Mouse (Mus musculus) erythroblast, embryonic 14.5 days (primary cell): ENCODE measurements around the gene Slc35b2. TPM values are rescaled to one million over a fixed set of nuclear protein-coding genes. Genes with fewer than 3 reads are reported as not detected.

Experiments
- H3K27me3 ChIP-seq: 2 replicates; pipeline ENCODE4 v1.6.1; 2012; ENCODE audit warnings: inconsistent platforms; ENCODE audit not compliant: control insufficient read depth
- H3K36me3 ChIP-seq: 2 replicates; pipeline ENCODE4 v1.6.1; 2012; ENCODE audit warnings: mild to moderate bottlenecking, inconsistent platforms; ENCODE audit not compliant: control insufficient read depth
- H3K4me1 ChIP-seq: 2 replicates; pipeline ENCODE4 v1.6.1; 2012; ENCODE audit warnings: inconsistent platforms; ENCODE audit not compliant: control insufficient read depth
- H3K4me3 ChIP-seq: replicated peaks from 2 replicates; pipeline ENCODE3; 2012; ENCODE audit warnings: moderate library complexity, mild to moderate bottlenecking, inconsistent platforms
- H3K9me3 ChIP-seq: 2 replicates; pipeline ENCODE4 v1.6.1; 2012; ENCODE audit warnings: low read length, inconsistent platforms, mixed read lengths; ENCODE audit not compliant: control insufficient read depth
- GATA1 ChIP-seq: IDR thresholded peaks from 2 replicates; pipeline ENCODE4 v1.6.1; 2012; ENCODE audit warnings: low read length, inconsistent platforms, mixed read lengths
- TAL1 ChIP-seq: IDR thresholded peaks from 3 replicates; pipeline ENCODE4 v1.6.1; 2012; ENCODE audit warnings: low read length, inconsistent platforms, mixed read lengths
- polyA plus RNA-seq: library from polyadenylated mRNA; stranded (reverse); fragments of >175 nt; gene quantifications from 2 replicates; pipeline ENCODE4 v1.2.3, GENCODE M21; 2012

Slc35b2 gene
- polyA plus RNA-seq, 1 experiment = 1.7 TPM

- H3K4me3 ChIP-seq = peak overlapping the region; percentile 66
- H3K36me3 ChIP-seq = peaks cover 8% of the 10 kb centered on the region
- peaks cover 93% of the 10 kb centered on the region for H3K4me1 ChIP-seq
- TF ChIP-seq TAL1 (no peak), GATA1 (no peak)
- H3K9me3 ChIP-seq = no peaks in the 10 kb centered on the region
- H3K27me3 ChIP-seq = no peaks in the 10 kb centered on the region; the same call in 1 of the 2 replicates
Observed at GRCm38 (mm10) chr17:45598891-45599290, 35.2 kb downstream of the Slc35b2 start.

- Histone ChIP-seq H3K36me3 (peaks cover under 1% of the 10 kb centered on the region), H3K4me1 (peaks cover 91% of the 10 kb centered on the region), H3K9me3 (no peaks in the 10 kb centered on the region), H3K27me3 (no peaks in the 10 kb centered on the region; the same call in 1 of the 2 replicates), H3K4me3 (peak within 1 kb of the TSS; percentile 66)
- TF ChIP-seq GATA1 = no peak
- TF ChIP-seq TAL1 = no peak
Observed at GRCm38 (mm10) chr17:45599446-45600242, 36.0 kb downstream of the Slc35b2 start, which contains the start of gene Slc29a1. Gene Slc29a1 (minus strand): TSS chr17:45599606.

DNA sequence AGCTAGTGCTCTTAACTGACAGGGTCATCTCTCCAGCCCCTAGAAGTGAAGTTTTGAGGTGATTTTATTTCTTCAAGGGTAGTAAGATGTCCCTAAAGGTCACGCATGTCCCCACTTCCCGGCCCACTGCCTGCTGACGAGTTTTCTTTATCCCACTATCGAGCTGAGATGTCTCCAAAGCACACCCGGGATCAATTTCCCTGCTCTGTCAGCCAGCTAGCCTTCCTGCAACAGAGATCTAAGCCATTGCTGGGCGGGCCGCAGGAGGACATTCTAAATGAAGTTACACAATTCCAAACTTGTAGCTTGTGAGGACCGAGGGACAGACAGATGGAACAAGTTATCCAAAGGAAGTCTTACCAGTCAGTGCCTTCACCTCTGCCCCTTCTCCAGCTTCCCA lies 36.6 kb downstream of the Slc35b2 start:
- H3K36me3 ChIP-seq = no peaks in the 10 kb centered on the region
- H3K9me3 ChIP-seq = no peaks in the 10 kb centered on the region
- peak overlapping the region; percentile 64 for H3K4me3 ChIP-seq
- H3K4me1 ChIP-seq = peaks cover 86% of the 10 kb centered on the region
- TF ChIP-seq TAL1 (no peak), GATA1 (no peak)
- no peaks in the 10 kb centered on the region; the same call in 1 of the 2 replicates for H3K27me3 ChIP-seq

GRCm38 (mm10) chr17:45601325-45601724 lies 37.7 kb downstream of the Slc35b2 start:
- peaks cover 75% of the 10 kb centered on the region for H3K4me1 ChIP-seq
- no peak for TF ChIP-seq GATA1
- TF ChIP-seq TAL1 = no peak
- no peaks in the 10 kb centered on the region for H3K36me3 ChIP-seq
- peak overlapping the region; percentile 64 for H3K4me3 ChIP-seq
- no peaks in the 10 kb centered on the region; the same call in 1 of the 2 replicates for H3K27me3 ChIP-seq
- H3K9me3 ChIP-seq = no peaks in the 10 kb centered on the region

DNA sequence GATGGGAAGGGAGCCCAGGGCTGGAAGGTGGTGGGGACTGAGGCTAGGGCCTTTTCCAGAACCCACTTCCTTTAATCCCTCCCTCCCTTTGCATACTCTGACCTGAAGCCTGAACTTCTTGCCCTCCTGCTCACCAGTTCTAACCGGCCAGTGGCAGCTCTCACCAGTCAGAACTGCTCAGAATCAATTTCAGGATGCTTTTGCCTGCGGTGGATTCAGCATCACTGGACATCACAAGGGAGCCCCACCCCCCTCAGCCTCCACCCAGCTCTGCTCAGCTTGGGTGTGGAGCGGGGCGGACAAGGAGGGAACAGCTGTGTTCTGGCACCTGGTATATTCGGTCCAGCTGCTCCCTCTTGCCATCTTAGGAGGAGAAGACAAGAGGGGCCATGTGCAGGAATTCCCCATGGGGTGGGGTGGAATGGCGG lies 38.2 kb downstream of the Slc35b2 start, which contains the start of gene Mymx:
Gene Mymx, minus strand, starts transcription at position 226 of the 428 bp plus-strand sequence.
- peak within 1 kb of the TSS; percentile 64 for H3K4me3 ChIP-seq
- TF ChIP-seq TAL1 (no peak), GATA1 (no peak)

DNA sequence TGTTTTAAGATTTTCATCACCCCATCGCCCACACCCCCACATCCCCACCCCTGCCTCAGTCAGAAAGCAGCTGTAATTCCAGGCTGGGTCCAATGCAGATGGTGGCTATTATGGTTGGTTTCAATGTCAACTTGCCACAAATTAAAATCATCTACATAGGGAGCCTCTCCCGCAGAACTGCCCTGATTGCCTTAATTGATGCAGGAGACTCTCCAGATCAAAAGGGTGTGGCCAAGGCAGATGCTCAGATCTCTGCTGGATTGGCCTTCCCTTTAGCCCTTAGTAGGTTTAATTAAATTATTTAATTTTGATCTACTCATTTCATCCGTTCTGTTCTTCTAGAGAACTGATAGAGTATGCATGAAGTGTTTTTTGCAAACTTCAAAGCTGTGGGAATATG lies 39.3 kb downstream of the Slc35b2 start:
- Histone ChIP-seq H3K9me3 (no peaks in the 10 kb centered on the region; the same call in 1 of the 2 replicates), H3K27me3 (no peaks in the 10 kb centered on the region; the same call in 1 of the 2 replicates), H3K4me1 (peaks cover 62% of the 10 kb centered on the region), H3K36me3 (no peaks in the 10 kb centered on the region), H3K4me3 (no peak overlapping the region)
- TF ChIP-seq TAL1 = no peak
- TF ChIP-seq GATA1 = no peak

More for the DNA sequence above, 38.2 kb downstream of the Slc35b2 start, which contains the start of gene Mymx:
- peaks cover 70% of the 10 kb centered on the region for H3K4me1 ChIP-seq
- H3K27me3 ChIP-seq = no peaks in the 10 kb centered on the region; the same call in 1 of the 2 replicates
- no peaks in the 10 kb centered on the region for H3K9me3 ChIP-seq
- H3K36me3 ChIP-seq = no peaks in the 10 kb centered on the region

DNA sequence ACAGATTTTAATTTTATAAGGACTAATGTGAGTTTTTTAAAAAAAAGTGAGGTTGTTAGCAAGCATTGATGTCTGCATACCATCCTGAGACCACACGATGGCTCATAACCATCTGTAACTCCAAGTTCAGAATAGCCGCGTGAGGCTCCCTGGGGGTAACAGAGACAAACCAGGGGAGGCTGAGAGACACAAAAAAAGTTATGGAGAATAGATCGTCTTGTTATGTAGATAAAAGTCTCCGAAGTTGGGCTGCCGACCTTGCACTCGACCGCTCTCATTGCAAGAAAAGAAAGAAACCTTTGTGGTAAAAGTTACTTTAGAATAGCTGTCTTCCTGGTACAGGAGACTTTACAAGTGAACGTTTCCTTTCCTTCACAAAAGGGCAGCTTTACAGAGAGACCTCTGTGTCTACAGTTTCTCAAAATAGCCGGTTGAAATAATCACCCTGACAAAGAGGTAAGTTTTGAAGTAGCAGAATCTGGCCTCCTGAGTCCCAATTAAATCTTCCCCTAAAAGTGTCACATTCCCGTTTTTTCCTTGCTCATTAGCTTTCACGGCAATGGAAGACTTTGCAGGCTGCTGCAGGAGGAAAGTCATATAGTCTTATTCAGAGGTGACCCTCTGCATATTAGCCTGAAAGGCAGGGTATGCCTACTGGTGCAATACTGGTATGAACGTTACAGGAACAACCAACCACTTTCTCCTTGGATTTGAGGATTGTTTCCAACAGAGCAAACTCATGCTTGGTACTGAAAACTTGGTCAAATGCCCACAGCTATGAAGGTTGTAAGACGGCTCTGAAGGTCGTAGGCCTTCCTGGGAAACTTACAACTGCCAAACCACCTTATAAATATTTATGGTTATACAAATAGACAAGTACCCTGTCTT lies 43.6 kb downstream of the Slc35b2 start:
- Histone ChIP-seq H3K4me1 (peaks cover 46% of the 10 kb centered on the region), H3K36me3 (no peaks in the 10 kb centered on the region), H3K4me3 (no peak overlapping the region), H3K27me3 (no peaks in the 10 kb centered on the region), H3K9me3 (no peaks in the 10 kb centered on the region; the same call in 1 of the 2 replicates)
- no peak for TF ChIP-seq GATA1
- no peak for TF ChIP-seq TAL1

- no peaks in the 10 kb centered on the region for H3K27me3 ChIP-seq
- no peak for TF ChIP-seq GATA1
- no peak for TF ChIP-seq TAL1
- peaks cover 44% of the 10 kb centered on the region for H3K4me1 ChIP-seq
- no peak overlapping the region for H3K4me3 ChIP-seq
- H3K9me3 ChIP-seq = peaks cover 2% of the 10 kb centered on the region; the same call in 1 of the 2 replicates
- H3K36me3 ChIP-seq = no peaks in the 10 kb centered on the region
Observed at GRCm38 (mm10) chr17:45608396-45608795, 44.7 kb downstream of the Slc35b2 start.
